Mouse (Mus musculus) spleen, adult 2 months (tissue): ENCODE measurements around the gene Tbl2. TPM values are rescaled to one million over a fixed set of nuclear protein-coding genes. Genes with fewer than 3 reads are reported as not detected.

Source experiments
- DNase-seq, 2 experiments: peaks; one replicate each; pipeline versions ENCODE4 v3.0.0 to v3.0.0-alpha.2; 2012 to 2021; ENCODE audit warnings: low spot score in 2 of 2, low read depth in 1 of 2
- H3K27ac ChIP-seq: fragments of 200-500 bp; 2 replicates; pipeline ENCODE4 v1.5.1; 2012; ENCODE audit warnings: low read length, inconsistent platforms; ENCODE audit not compliant: insufficient read depth
- H3K27me3 ChIP-seq: fragments of 200-500 bp; 2 replicates; pipeline ENCODE4 v1.6.1; 2012; ENCODE audit warnings: mild to moderate bottlenecking, moderate library complexity, low read length, inconsistent platforms; ENCODE audit not compliant: control insufficient read depth, insufficient read depth
- H3K36me3 ChIP-seq: fragments of 200-500 bp; 2 replicates; pipeline ENCODE4 v1.6.1; 2012; ENCODE audit warnings: mild to moderate bottlenecking, low read length, inconsistent platforms; ENCODE audit not compliant: control insufficient read depth, insufficient read depth
- H3K4me1 ChIP-seq: fragments of 200-500 bp; 2 replicates; pipeline ENCODE4 v1.6.1; 2011; ENCODE audit warnings: inconsistent platforms; ENCODE audit not compliant: control insufficient read depth, insufficient read depth, insufficient read length
- H3K4me3 ChIP-seq: fragments of 200-500 bp; 2 replicates; pipeline ENCODE4 v1.5.1; 2011; ENCODE audit warnings: mild to moderate bottlenecking, inconsistent platforms; ENCODE audit not compliant: insufficient read depth, insufficient read length; ENCODE audit errors: extremely low read depth
- CTCF ChIP-seq: fragments of 200-500 bp; IDR thresholded peaks from 2 replicates; pipeline ENCODE4 v1.5.1; 2011; ENCODE audit warnings: mild to moderate bottlenecking, inconsistent platforms; ENCODE audit not compliant: insufficient read depth, insufficient read length, insufficient replicate concordance; ENCODE audit errors: extremely low read depth
- POLR2A ChIP-seq: fragments of 200-500 bp; IDR thresholded peaks from 2 replicates; pipeline ENCODE4 v1.6.1; 2011; ENCODE audit warnings: low read depth, low read length, inconsistent platforms
- WGBS: fragments of 180-500 bp; shearing (Covaris S2); methylation state at CpG from one replicate; pipeline ENCODE4 v1.1.7; 2018; 5-methylcytosine and 5-hydroxymethylcytosine counted together
- polyA plus RNA-seq: library from polyadenylated mRNA; depleted of rRNA; stranded (reverse); fragments of >200 nt; gene quantifications from 2 replicates; pipeline ENCODE4 v1.2.3, GENCODE M21; 2012

The Tbl2 gene
- polyA plus RNA-seq, 1 experiment = 7.2 TPM

DNA sequence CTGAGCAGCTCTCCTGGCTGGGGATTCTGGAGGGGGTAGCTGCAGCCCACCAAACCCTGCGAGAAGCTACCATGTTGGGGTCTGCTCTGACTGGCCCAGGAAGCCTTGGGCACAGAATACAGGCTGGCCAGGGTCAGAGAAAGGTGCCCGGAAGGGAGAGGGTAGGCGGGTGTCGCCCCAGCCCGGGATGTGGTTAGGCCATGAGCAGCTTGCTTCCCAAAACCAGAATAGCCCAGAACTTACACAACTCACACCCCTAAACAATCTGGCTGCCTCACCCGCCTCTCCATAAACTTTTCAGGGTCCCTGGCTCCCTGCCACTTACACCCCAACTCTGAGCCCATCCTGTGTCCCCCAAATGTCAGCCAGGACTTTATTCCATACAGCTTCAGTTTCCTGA, 21.8 kb upstream of the Tbl2 start:
- DNase-seq = no peak
- Histone ChIP-seq H3K27me3 (no peaks in the 10 kb centered on the region), H3K4me3 (no peak overlapping the region), H3K4me1 (no peaks in the 10 kb centered on the region), H3K27ac (no peak overlapping the region), H3K36me3 (no peaks in the 10 kb centered on the region)
- TF ChIP-seq POLR2A (no peak), CTCF (no peak)
- WGBS = 21% methylated on average over 6 of the region's 6 CpGs

GRCm38 (mm10) chr5:135129747-135130146, 19.7 kb upstream of the Tbl2 start:
- no peak for TF ChIP-seq CTCF
- no peak for TF ChIP-seq POLR2A
- no peaks in the 10 kb centered on the region; the same call in 1 of the 2 replicates for H3K4me1 ChIP-seq
- no peak overlapping the region for H3K4me3 ChIP-seq
- WGBS = 92% methylated on average over 4 of the region's 4 CpGs
- no peak overlapping the region for H3K27ac ChIP-seq
- DNase-seq = no peak
- H3K27me3 ChIP-seq = no peaks in the 10 kb centered on the region
- no peaks in the 10 kb centered on the region for H3K36me3 ChIP-seq

DNA sequence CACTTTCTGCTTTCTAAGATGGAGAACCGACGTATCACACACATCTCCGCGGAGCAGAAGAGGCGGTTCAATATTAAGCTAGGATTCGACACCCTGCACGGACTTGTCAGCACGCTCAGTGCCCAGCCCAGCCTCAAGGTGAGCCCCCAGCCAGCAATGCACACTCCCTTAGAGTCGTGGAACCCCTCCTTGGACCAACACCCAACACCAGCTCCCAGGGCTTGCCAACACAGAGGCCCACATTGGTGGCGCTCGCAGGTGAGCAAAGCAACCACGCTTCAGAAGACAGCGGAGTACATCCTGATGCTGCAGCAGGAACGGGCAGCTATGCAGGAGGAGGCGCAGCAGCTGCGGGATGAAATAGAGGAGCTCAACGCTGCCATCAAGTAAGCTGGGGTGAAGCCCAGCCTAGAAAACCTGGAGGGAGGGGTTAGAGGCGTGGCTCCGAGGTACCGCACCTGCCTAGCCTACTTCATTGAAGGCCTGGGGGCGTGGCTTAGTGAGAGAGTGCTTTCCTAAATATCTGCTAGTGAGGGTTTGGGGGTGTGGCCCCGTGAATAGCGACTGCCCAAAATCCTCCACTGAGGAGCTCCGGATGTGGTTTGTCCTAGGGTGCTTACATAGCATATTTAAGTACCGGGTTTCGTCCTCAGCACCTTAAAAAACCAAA, 15.6 kb upstream of the Tbl2 start:
- DNase-seq = peak in 1 of 2 experiments; percentile 77
- H3K4me1 ChIP-seq = no peaks in the 10 kb centered on the region; the same call in 1 of the 2 replicates
- peak overlapping the region; percentile 23; the same call in 1 of the 2 replicates for H3K4me3 ChIP-seq
- WGBS = 3% methylated on average over 26 of the region's 26 CpGs
- TF ChIP-seq CTCF (no peak), POLR2A (no peak)
- H3K27me3 ChIP-seq = no peaks in the 10 kb centered on the region
- H3K36me3 ChIP-seq = no peaks in the 10 kb centered on the region
- no peak overlapping the region for H3K27ac ChIP-seq

DNA sequence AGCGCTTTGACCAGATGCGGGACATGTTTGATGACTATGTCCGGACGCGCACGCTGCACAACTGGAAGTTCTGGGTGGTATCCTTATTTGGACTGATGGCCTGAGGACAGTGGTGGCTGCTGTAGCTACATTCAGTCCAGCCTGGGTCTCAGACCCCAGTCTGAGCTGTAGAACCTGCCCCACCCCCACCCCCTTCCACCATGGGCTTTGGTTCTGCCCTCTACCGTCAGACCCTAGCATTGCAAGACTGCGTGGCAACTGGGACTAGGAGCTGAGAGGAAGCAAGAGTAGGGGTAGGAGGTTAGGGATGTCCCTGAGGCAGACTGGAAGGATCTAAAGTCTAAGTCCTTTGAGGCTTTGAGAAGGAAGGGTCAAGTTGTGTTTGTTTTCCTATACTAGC, 14.9 kb upstream of the Tbl2 start:
- no peak overlapping the region for H3K27ac ChIP-seq
- DNase-seq = peak in 1 of 2 experiments; percentile 52
- TF ChIP-seq CTCF (peak; percentile 36; the same call in 1 of the 2 replicates), POLR2A (no peak)

GRCm38 (mm10) chr5:135139881-135140280, 9.6 kb upstream of the Tbl2 start:
- H3K4me3 ChIP-seq = no peak overlapping the region
- no peaks in the 10 kb centered on the region for H3K27me3 ChIP-seq
- no peaks in the 10 kb centered on the region for H3K4me1 ChIP-seq
- DNase-seq = no peak
- H3K27ac ChIP-seq = no peak overlapping the region
- no peak for TF ChIP-seq CTCF
- no peak for TF ChIP-seq POLR2A
- WGBS = 76% methylated on average over 2 of the region's 2 CpGs
- no peaks in the 10 kb centered on the region for H3K36me3 ChIP-seq

More for the DNA sequence above, 14.9 kb upstream of the Tbl2 start:
- Histone ChIP-seq H3K36me3 (no peaks in the 10 kb centered on the region), H3K27me3 (no peaks in the 10 kb centered on the region), H3K4me1 (no peaks in the 10 kb centered on the region; the same call in 1 of the 2 replicates), H3K4me3 (peak overlapping the region; percentile 23; the same call in 1 of the 2 replicates)
- WGBS = 8% methylated on average over 8 of the region's 8 CpGs

- no peak for DNase-seq
- Histone ChIP-seq H3K36me3 (no peaks in the 10 kb centered on the region), H3K4me3 (no peak overlapping the region), H3K27ac (no peak overlapping the region), H3K27me3 (no peaks in the 10 kb centered on the region), H3K4me1 (no peaks in the 10 kb centered on the region)
- TF ChIP-seq CTCF (no peak), POLR2A (no peak)
- 60% methylated on average over 4 of the region's 4 CpGs for WGBS
Measured at GRCm38 (mm10) chr5:135144469-135144868, 5.0 kb upstream of the Tbl2 start.

GRCm38 (mm10) chr5:135145532-135145931, 3.9 kb upstream of the Tbl2 start:
- Histone ChIP-seq H3K4me1 (no peaks in the 10 kb centered on the region), H3K4me3 (no peak overlapping the region), H3K27ac (no peak overlapping the region), H3K36me3 (no peaks in the 10 kb centered on the region), H3K27me3 (no peaks in the 10 kb centered on the region)
- TF ChIP-seq CTCF = no peak
- no peak for DNase-seq
- WGBS = 29% methylated on average over 3 of the region's 3 CpGs
